Mouse (Mus musculus): ENCODE measurements around the gene Fibcd1.

DNA sequence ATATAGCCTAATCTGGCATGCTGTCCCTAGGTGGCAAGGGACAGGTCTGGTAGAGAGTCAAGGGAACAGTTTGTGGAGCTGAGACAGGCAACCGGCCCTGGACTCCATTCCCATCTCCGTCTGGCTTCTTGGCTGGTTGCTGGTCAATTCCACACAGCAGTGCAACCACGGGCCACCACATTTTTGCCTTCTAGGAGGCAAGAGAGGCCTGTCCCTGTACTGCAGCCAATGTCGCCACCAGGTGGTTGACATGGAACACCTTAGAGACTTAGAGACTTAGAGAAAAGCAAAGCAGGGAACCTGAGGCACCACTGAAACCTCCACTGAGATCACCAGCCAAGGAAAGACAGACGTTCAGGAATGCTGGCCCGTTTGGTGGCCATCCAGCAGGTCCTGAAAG, 39.0 kb upstream of the Fibcd1 start:
- TF ChIP-seq CTCF (IDR thresholded peaks at IDR 0.05; ENCODE audit: borderline replicate concordance, control insufficient read depth, extremely low read depth, insufficient read depth, low read length, poor library complexity) (no peak), POLR2A (IDR thresholded peaks at IDR 0.05; ENCODE audit: control insufficient read depth, extremely low read depth, insufficient read depth, low read length, poor library complexity) (no peak)
